In the genomic region with DNA sequence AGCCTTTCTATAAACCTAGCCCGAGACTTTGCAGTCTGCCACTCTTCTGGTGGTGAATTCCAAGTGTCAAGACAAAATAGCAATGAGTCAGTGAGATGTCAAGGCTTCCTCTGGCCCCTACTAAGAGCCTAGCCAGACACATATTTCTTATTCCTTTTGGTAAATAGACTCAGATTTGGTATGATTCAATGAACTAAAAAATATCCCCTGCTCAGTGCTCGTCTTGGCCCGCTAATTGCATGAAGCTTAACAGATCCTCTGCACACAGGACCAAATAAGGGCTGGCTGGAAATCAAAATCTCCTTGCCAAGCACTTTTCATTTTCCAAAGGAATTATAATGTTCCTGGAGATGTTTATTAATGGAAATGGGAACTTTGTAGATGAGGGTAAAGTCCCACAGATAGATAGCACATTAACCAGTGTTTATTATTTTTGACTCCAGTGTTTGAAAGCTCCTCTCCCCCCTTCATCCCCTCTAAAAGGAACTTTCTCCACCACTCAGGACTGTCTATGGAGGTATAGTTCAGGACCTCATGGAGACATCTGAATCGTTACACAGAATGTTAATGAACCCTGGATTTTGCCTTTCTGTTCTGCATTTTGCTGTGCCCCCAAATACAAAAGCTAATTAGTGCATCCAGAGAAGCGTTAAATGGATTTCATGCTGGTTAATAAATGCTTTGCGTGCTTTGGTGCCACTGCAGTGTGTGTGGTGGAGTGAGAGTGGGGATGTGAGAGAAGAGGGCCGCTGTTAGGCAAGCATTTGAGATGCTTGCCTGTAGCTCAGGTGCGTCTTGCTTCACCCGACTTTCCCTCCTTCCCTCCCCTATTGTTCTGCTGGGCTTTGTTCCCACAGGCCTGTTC, we compare ENCODE assay signal across 16 mouse cellular contexts.
DNase-seq lines count a peak whose midpoint lies in the region; ATAC-seq and TF ChIP-seq lines count a peak whose summit lies in the region.
"Had no signal": no experiment of that assay in that cellular context is flagged by ENCODE, and none has a peak within 500 bp of the region (broad histone marks: within the 10 kb centered on the region; RNA-seq: fewer than 3 reads in every experiment).

No protein-coding gene starts in this region.

- TF ChIP-seq CTCF in midbrain, postnatal 0 days (IDR thresholded peaks at IDR 0.05): no peak

- no peaks in the 10 kb centered on the region for H3K36me3 ChIP-seq in midbrain, postnatal 0 days (ENCODE audit: insufficient read depth, low read length)
- no peaks in the 10 kb centered on the region for H3K36me3 ChIP-seq in midbrain, embryonic 15.5 days (replicated peaks)
- H3K36me3 ChIP-seq in stomach, embryonic 15.5 days: no peaks in the 10 kb centered on the region
- H3K36me3 ChIP-seq: embryonic facial prominence, embryonic 12.5 days; limb, embryonic 15.5 days; neural tube, embryonic 13.5 days had no signal

- peak; percentile 31 for DNase-seq in adrenal gland, adult 2 months
- no peak for DNase-seq in adrenal gland, adult 18-20 months (ENCODE audit: low spot score in 2 of 2)
- DNase-seq in heart, adult 8-10 months (ENCODE audit: low spot score): peak; percentile 45
- no peak for DNase-seq in heart, postnatal 4 days
- DNase-seq in midbrain, postnatal 0 days (ENCODE audit: low spot score): peak; percentile 45
- no peak for DNase-seq in testis, postnatal 10 days (ENCODE audit: low spot score)
- DNase-seq: adrenal gland, adult 8-10 months; cerebellum, adult 11-12 months; gastrocnemius, postnatal 36 days; kidney, adult 11 months; layer of hippocampus, postnatal 36 days had no signal

- H3K4me3 ChIP-seq in midbrain, postnatal 0 days (ENCODE audit: low read depth, low read length): no peak overlapping the region
- no peak overlapping the region for H3K4me3 ChIP-seq in midbrain, embryonic 15.5 days
- no peak overlapping the region for H3K4me3 ChIP-seq in stomach, embryonic 15.5 days (replicated peaks)
- H3K4me3 ChIP-seq: embryonic facial prominence, embryonic 12.5 days; limb, embryonic 15.5 days; neural tube, embryonic 13.5 days had no signal

- WGBS in midbrain, postnatal 0 days: 59% methylated on average over 9 of the region's 9 CpGs
- WGBS in midbrain, embryonic 15.5 days: 56% methylated on average over 9 of the region's 9 CpGs
- 60% methylated on average over 9 of the region's 9 CpGs for WGBS in stomach, embryonic 15.5 days

- ATAC-seq in midbrain, postnatal 0 days (ENCODE audit: low FRiP score): no peak
- no peak for ATAC-seq in midbrain, embryonic 15.5 days (replicated peaks)
- ATAC-seq in stomach, embryonic 15.5 days (ENCODE audit: insufficient read depth, low FRiP score, low read depth): peak; percentile 56; the same call in 1 of the 2 replicates

- H3K27ac ChIP-seq in midbrain, postnatal 0 days (ENCODE audit: low read depth, low read length): no peak overlapping the region
- H3K27ac ChIP-seq in midbrain, embryonic 15.5 days: no peak overlapping the region
- H3K27ac ChIP-seq in stomach, embryonic 15.5 days: peak overlapping the region; percentile 70
- H3K27ac ChIP-seq: embryonic facial prominence, embryonic 12.5 days; limb, embryonic 15.5 days; neural tube, embryonic 13.5 days had no signal

- H3K27me3 ChIP-seq in midbrain, postnatal 0 days (ENCODE audit: insufficient read depth, low read length): no peaks in the 10 kb centered on the region
- H3K27me3 ChIP-seq in midbrain, embryonic 15.5 days (replicated peaks): no peaks in the 10 kb centered on the region
- H3K27me3 ChIP-seq in stomach, embryonic 15.5 days (replicated peaks): no peaks in the 10 kb centered on the region
- H3K27me3 ChIP-seq: embryonic facial prominence, embryonic 12.5 days; limb, embryonic 15.5 days; neural tube, embryonic 13.5 days had no signal

- H3K4me2 ChIP-seq in midbrain, postnatal 0 days (ENCODE audit: low read depth, low read length, poor library complexity, severe bottlenecking): no peak overlapping the region
- H3K4me2 ChIP-seq in midbrain, embryonic 15.5 days: no peak overlapping the region
- H3K4me2 ChIP-seq in stomach, embryonic 15.5 days: no peak overlapping the region
- H3K4me2 ChIP-seq: embryonic facial prominence, embryonic 12.5 days; limb, embryonic 15.5 days; neural tube, embryonic 13.5 days had no signal

- no peaks in the 10 kb centered on the region for H3K4me1 ChIP-seq in midbrain, postnatal 0 days (ENCODE audit: insufficient read depth, low read length)
- H3K4me1 ChIP-seq in midbrain, embryonic 15.5 days: no peaks in the 10 kb centered on the region
- H3K4me1 ChIP-seq in stomach, embryonic 15.5 days: peaks cover 6% of the 10 kb centered on the region; the same call in 1 of the 2 replicates
- H3K4me1 ChIP-seq: embryonic facial prominence, embryonic 12.5 days; limb, embryonic 15.5 days had no signal

- no peaks in the 10 kb centered on the region for H3K9me3 ChIP-seq in midbrain, postnatal 0 days (ENCODE audit: low read length)
- H3K9me3 ChIP-seq in midbrain, embryonic 15.5 days: no peaks in the 10 kb centered on the region
- H3K9me3 ChIP-seq in stomach, embryonic 15.5 days: no peaks in the 10 kb centered on the region
- H3K9me3 ChIP-seq: embryonic facial prominence, embryonic 12.5 days; limb, embryonic 15.5 days; neural tube, embryonic 13.5 days had no signal

- no peak overlapping the region for H3K9ac ChIP-seq in midbrain, postnatal 0 days (replicated peaks; ENCODE audit: low read length, poor library complexity, severe bottlenecking)
- H3K9ac ChIP-seq in midbrain, embryonic 15.5 days: no peak overlapping the region
- H3K9ac ChIP-seq in stomach, embryonic 15.5 days: no peak overlapping the region
- H3K9ac ChIP-seq: embryonic facial prominence, embryonic 12.5 days; limb, embryonic 15.5 days; neural tube, embryonic 13.5 days had no signal

Comparison
In these comparisons a context has a peak if more than half of its experiments do, and no peak if none do; other contexts are left out.
1. DNase-seq: peak in adrenal gland, adult 2 months (single experiment), heart, adult 8-10 months (single experiment) and midbrain, postnatal 0 days (single experiment); none in adrenal gland, adult 18-20 months (0 of 2), heart, postnatal 4 days (single experiment) and testis, postnatal 10 days (single experiment).